Mouse (Mus musculus) small intestine, adult 2 months (tissue): ENCODE measurements at regions not wholly inside any gene's neighbourhood (a gene's known extent, or its start where the extent isn't known, plus 50 kb on each side); places are given as distances from the start of the nearest gene placed in this dataset.

Source experiments
- H3K27ac ChIP-seq: fragments of 200-500 bp; 2 replicates; pipeline ENCODE4 v1.5.1; 2012; ENCODE audit warnings: low read depth, low read length, control low read depth, inconsistent platforms; ENCODE audit not compliant: insufficient read depth
- H3K27me3 ChIP-seq: fragments of 200-500 bp; 2 replicates; pipeline ENCODE4 v1.6.1; 2012; ENCODE audit warnings: mild to moderate bottlenecking, moderate library complexity, low read length, inconsistent platforms; ENCODE audit not compliant: control insufficient read depth, insufficient read depth
- H3K36me3 ChIP-seq: fragments of 200-500 bp; 2 replicates; pipeline ENCODE4 v1.6.1; 2012; ENCODE audit warnings: mild to moderate bottlenecking, low read length, control low read depth, inconsistent platforms; ENCODE audit not compliant: control insufficient read depth, insufficient read depth
- H3K4me1 ChIP-seq: fragments of 200-500 bp; 2 replicates; pipeline ENCODE4 v1.6.1; 2012; ENCODE audit warnings: low read length, inconsistent platforms, mixed read lengths; ENCODE audit not compliant: control insufficient read depth, insufficient read depth, insufficient read length
- H3K4me3 ChIP-seq: fragments of 200-500 bp; 2 replicates; pipeline ENCODE4 v1.5.1; 2012; ENCODE audit warnings: low read depth, mild to moderate bottlenecking, control low read depth, inconsistent platforms, low read length, moderate library complexity
- CTCF ChIP-seq: fragments of 200-500 bp; IDR thresholded peaks from 2 replicates; pipeline ENCODE4 v1.5.1; 2012; ENCODE audit warnings: low read depth, mild to moderate bottlenecking, control low read depth, inconsistent platforms, low read length, moderate library complexity, mixed read lengths; ENCODE audit not compliant: insufficient replicate concordance, insufficient read length; ENCODE audit errors: extremely low read depth
- POLR2A ChIP-seq: fragments of 200-500 bp; IDR thresholded peaks from 2 replicates; pipeline ENCODE4 v1.6.1; 2012; ENCODE audit warnings: low read depth, mild to moderate bottlenecking, control low read depth, inconsistent platforms, low read length, moderate library complexity
- WGBS: fragments of 180-500 bp; shearing (Covaris S2); methylation state at CpG from one replicate; pipeline ENCODE4 v1.1.7; 2018; 5-methylcytosine and 5-hydroxymethylcytosine counted together

DNA sequence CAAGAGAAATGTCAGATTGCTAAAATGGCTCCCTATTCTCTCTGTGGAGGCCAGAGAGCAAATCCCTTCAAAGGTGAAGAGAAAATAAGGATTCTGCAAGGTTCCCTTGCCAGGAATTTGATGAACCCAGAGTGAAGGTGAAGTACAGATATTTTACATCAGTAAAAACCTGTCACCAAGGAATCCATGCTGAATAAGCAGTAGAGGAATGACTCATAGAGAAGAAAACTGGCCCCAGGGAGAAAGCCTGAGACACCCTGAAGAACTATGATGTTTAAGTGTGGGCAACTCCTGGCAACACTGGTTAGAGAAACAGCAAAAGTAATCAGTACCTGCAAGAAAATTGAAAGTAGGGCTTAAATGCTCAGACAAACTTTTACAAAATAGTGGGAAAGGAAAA, 1292.1 kb upstream of the Lrrc6 start:
- Histone ChIP-seq H3K27me3 (0 out of 2 replicates have a peak, but pooled peaks cover 3% of the 10 kb centered on the region), H3K27ac (no peak overlapping the region)

DNA sequence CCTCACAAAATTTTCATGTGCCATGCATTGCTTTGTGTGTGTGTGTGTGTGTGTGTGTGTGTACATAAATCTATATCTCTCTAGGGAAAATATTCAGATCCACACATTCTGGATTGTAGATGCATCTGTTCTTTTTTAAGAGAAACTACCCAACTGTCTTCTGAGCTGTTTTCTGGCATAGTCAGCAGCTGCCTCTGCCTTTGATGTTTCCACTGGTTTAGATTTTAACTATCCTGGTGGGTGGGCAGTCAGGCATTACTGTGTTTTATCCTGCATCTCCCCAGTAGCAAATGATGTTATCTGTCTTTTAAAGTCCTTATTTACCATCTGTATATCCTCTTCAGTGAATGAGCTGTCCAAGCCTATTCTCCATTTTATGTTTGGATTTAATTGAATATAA, 1287.9 kb upstream of the Lrrc6 start:
- TF ChIP-seq CTCF, result no peak
- Histone ChIP-seq H3K4me1 (no peaks in the 10 kb centered on the region), H3K4me3 (no peak overlapping the region), H3K27ac (no peak overlapping the region), H3K27me3 (peaks cover 4% of the 10 kb centered on the region; the same call in 1 of the 2 replicates), H3K36me3 (no peaks in the 10 kb centered on the region)

More for the DNA sequence above, 1292.1 kb upstream of the Lrrc6 start:
- no peak for TF ChIP-seq CTCF
- no peak for TF ChIP-seq POLR2A
- Histone ChIP-seq H3K36me3 (no peaks in the 10 kb centered on the region), H3K4me1 (no peaks in the 10 kb centered on the region), H3K4me3 (no peak overlapping the region)

DNA sequence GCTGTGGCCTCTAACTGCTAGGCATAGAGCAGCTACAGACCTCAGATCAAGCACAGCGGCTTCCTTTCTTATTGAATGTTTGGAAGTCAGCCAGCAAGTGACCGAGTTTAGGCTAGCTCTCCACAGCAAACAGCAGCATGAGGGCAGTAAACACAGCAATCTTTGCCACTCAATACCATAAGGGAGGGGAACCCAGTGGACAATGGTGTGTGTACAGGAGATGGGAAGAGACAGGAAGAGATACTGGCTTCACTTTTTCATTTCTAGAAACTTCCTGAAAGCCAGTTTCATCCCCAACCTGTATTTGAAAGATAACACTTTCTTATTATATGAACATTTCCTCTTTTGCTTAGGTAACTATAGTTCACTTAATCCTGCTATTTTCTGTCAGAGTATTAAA, 1284.9 kb upstream of the Lrrc6 start:
- H3K27ac ChIP-seq, result no peak overlapping the region
- WGBS, result 13% methylated on average over 2 of the region's 2 CpGs
- no peaks in the 10 kb centered on the region for H3K36me3 ChIP-seq
- TF ChIP-seq CTCF, result no peak
- no peak for TF ChIP-seq POLR2A
- H3K4me1 ChIP-seq, result peaks cover 2% of the 10 kb centered on the region; the same call in 1 of the 2 replicates
- H3K27me3 ChIP-seq, result peaks cover 4% of the 10 kb centered on the region; the same call in 1 of the 2 replicates
- H3K4me3 ChIP-seq, result no peak overlapping the region

DNA sequence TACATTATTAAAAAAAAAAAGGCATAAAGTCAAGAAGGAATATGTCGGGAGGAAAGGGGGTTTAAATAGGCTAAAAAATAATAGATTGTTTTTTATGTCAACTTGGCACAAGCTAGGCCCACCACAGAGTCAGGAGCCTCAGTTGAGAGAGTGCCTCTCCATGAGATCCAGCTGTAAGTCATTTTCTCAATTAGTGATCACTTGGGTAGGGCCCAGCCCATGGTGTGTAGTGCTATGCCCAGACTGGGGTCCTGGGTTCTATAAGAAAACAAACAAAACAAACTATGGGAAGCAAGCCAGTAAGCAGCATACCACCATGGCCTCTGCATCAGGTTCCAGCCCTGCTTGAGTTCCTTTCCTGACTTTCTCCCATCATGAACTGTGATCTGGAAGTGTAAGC, 1283.0 kb upstream of the Lrrc6 start:
- WGBS, result 94% methylated on average over 1 of the region's 1 CpGs
- H3K4me3 ChIP-seq, result no peak overlapping the region
- H3K4me1 ChIP-seq, result peaks cover 2% of the 10 kb centered on the region; the same call in 1 of the 2 replicates
- no peak overlapping the region for H3K27ac ChIP-seq
- TF ChIP-seq CTCF (no peak), POLR2A (no peak)
- peaks cover 4% of the 10 kb centered on the region; the same call in 1 of the 2 replicates for H3K27me3 ChIP-seq
- H3K36me3 ChIP-seq, result no peaks in the 10 kb centered on the region

DNA sequence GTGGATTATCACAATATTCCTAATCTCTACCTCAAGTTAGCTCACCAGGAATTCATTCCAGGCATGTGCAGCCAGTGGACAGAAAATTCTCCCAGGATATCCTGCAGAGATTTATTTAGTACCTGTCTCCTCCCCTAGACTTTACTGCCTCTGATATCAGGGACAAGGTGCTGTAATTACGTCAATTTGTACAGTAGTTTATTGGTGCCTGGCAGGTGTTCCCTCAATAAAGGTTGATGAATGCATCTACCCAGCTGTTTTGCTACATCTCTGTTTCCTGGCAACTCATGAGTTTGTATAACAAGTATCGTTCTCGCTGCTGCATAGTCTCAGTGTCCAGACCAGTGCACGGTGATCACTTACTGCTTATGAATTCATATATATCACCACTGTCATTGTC, 1281.8 kb upstream of the Lrrc6 start:
- TF ChIP-seq CTCF, result no peak
- TF ChIP-seq POLR2A, result no peak
- Histone ChIP-seq H3K36me3 (no peaks in the 10 kb centered on the region), H3K27me3 (peaks cover 4% of the 10 kb centered on the region; the same call in 1 of the 2 replicates), H3K4me1 (peaks cover 2% of the 10 kb centered on the region; the same call in 1 of the 2 replicates), H3K27ac (no peak overlapping the region), H3K4me3 (no peak overlapping the region)
- WGBS, result 26% methylated on average over 4 of the region's 4 CpGs

DNA sequence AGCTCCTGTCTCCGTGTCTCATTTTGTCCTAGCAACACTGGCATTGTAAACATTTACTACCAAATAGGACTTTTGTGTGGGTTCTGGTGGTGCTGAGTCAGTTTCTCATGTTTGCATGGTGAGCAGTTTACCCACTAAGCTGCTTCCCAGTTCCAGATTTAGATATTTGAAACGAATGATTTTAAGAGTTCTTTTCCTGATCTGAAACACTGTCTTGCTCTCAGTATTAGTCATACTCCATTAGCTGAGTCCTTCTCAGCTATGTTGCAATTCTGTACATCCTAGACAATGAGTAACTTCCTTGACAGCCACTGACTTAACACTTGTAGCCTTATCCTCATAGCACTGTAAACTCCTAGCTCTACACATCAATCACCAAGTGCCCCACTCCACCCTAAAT, 1280.1 kb upstream of the Lrrc6 start:
- WGBS, result 25% methylated on average over 2 of the region's 2 CpGs
- no peak for TF ChIP-seq CTCF
- no peak for TF ChIP-seq POLR2A
- Histone ChIP-seq H3K4me3 (no peak overlapping the region), H3K27me3 (peaks cover 4% of the 10 kb centered on the region; the same call in 1 of the 2 replicates), H3K36me3 (no peaks in the 10 kb centered on the region), H3K27ac (no peak overlapping the region), H3K4me1 (peaks cover 2% of the 10 kb centered on the region; the same call in 1 of the 2 replicates)

DNA sequence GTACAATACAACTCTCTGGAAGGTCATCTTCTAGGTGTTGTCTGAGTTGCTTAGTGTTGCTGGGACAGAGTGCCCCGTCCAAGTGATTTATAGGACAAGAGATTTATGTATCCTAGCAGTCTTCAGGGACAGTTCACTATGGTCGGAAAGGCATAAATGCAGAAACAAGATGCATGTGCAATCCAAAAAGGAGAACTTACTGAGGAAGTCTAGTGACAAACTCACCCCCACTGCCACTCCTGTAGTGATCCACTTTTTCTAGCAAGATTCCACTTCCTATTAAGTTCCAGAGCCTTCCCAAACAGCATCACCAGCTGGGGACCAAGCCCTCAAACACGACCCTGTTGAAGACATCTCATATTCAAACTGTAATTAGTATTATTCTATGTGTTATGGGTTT, 1266.9 kb upstream of the Lrrc6 start:
- Histone ChIP-seq H3K36me3 (no peaks in the 10 kb centered on the region), H3K4me3 (no peak overlapping the region), H3K27me3 (no peaks in the 10 kb centered on the region), H3K4me1 (no peaks in the 10 kb centered on the region), H3K27ac (no peak overlapping the region)
- WGBS, result 65% methylated on average over 3 of the region's 3 CpGs
- no peak for TF ChIP-seq POLR2A
- no peak for TF ChIP-seq CTCF

DNA sequence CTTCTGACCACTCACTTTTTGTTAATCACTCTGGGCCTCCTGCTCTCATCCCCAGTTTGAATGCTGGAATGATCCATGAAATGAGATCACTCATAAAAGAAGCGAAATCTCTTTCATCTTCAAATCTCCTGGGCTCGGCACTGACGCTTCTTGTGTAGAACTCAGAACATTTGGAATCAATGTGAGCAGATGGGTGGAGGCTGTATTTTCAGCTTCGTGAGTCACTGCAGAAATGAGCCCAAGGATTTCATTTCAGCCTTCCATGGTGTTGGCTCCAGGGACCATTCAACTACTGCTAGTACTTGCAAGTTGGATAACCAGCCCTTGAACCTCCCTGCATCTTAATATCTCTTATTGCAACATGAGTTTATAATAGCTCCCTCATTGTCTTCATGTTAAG, 1258.5 kb upstream of the Lrrc6 start:
- 77% methylated on average over 4 of the region's 4 CpGs for WGBS
- H3K4me1 ChIP-seq, result no peaks in the 10 kb centered on the region
- no peaks in the 10 kb centered on the region for H3K27me3 ChIP-seq
- TF ChIP-seq POLR2A (no peak), CTCF (no peak)
- no peak overlapping the region for H3K4me3 ChIP-seq
- no peak overlapping the region for H3K27ac ChIP-seq
- no peaks in the 10 kb centered on the region for H3K36me3 ChIP-seq
